Mouse (Mus musculus): Measurements from ENCODE around the gene Slc39a13.
"Not testable (repeated sequence)": the region's sequence is repeated elsewhere in the genome, so short reads cannot be mapped to it uniquely, and the experiment has no call there.

Gene Slc39a13

GRCm38 (mm10) chr2:91066455-91066854 lies 3.8 kb downstream of the Slc39a13 start:
- no peak for DNase-seq (ENCODE audit: low spot score in 2 of 2)

- DNase-seq (ENCODE audit: low spot score in 2 of 2): no peak
These were observed 4.7 kb downstream of the Slc39a13 start for GRCm38 (mm10) chr2:91065544-91065943.

GRCm38 (mm10) chr2:91064211-91064610 lies 6.0 kb downstream of the Slc39a13 start:
- no peak for DNase-seq (ENCODE audit: low spot score in 2 of 2)

- no peak for DNase-seq (ENCODE audit: low spot score in 2 of 2)
These were observed 7.2 kb downstream of the Slc39a13 start for GRCm38 (mm10) chr2:91062779-91063606.

GRCm38 (mm10) chr2:91061849-91062481 lies 8.3 kb downstream of the Slc39a13 start:
- peak in 1 of 2 experiments; percentile 64 for DNase-seq (ENCODE audit: low spot score in 2 of 2)

- no peak for DNase-seq (ENCODE audit: low spot score in 2 of 2)
These were observed 9.5 kb downstream of the Slc39a13 start for GRCm38 (mm10) chr2:91060544-91061355.

- DNase-seq (ENCODE audit: low spot score in 2 of 2): no peak
These were observed 10.8 kb downstream of the Slc39a13 start for GRCm38 (mm10) chr2:91059376-91059775.

GRCm38 (mm10) chr2:91058435-91058834 lies 11.8 kb downstream of the Slc39a13 start:
- no peak for DNase-seq (ENCODE audit: low spot score in 2 of 2)

- peak; percentile 96 to 97 for DNase-seq (ENCODE audit: low spot score in 2 of 2)
These were observed 16.3 kb downstream of the Slc39a13 start, which contains the start of gene Psmc3 for GRCm38 (mm10) chr2:91053934-91054382. Gene Psmc3 (plus strand): TSS chr2:91054009.

GRCm38 (mm10) chr2:91053181-91053933 lies 16.9 kb downstream of the Slc39a13 start:
- DNase-seq (ENCODE audit: low spot score in 2 of 2): no peak

GRCm38 (mm10) chr2:91052752-91053151 lies 17.5 kb downstream of the Slc39a13 start:
- no peak for DNase-seq (ENCODE audit: low spot score in 2 of 2)

- DNase-seq (ENCODE audit: low spot score in 2 of 2): no peak
These were observed 18.3 kb downstream of the Slc39a13 start for GRCm38 (mm10) chr2:91051917-91052316.

GRCm38 (mm10) chr2:91047359-91047758 lies 22.9 kb downstream of the Slc39a13 start:
- no peak for DNase-seq (ENCODE audit: low spot score in 2 of 2)

GRCm38 (mm10) chr2:91045805-91046204 lies 24.4 kb downstream of the Slc39a13 start:
- DNase-seq (ENCODE audit: low spot score in 2 of 2): not testable (repeated sequence)

- DNase-seq (ENCODE audit: low spot score in 2 of 2): no peak
These were observed 25.5 kb downstream of the Slc39a13 start for GRCm38 (mm10) chr2:91044727-91045126.

GRCm38 (mm10) chr2:91042651-91043398 lies 27.4 kb downstream of the Slc39a13 start:
- DNase-seq (ENCODE audit: low spot score in 2 of 2): no peak

- no peak for DNase-seq (ENCODE audit: low spot score in 2 of 2)
These were observed 28.4 kb downstream of the Slc39a13 start for GRCm38 (mm10) chr2:91041786-91042185.

- DNase-seq (ENCODE audit: low spot score in 2 of 2): no peak
These were observed 34.8 kb downstream of the Slc39a13 start, which contains the start of gene Rapsn for GRCm38 (mm10) chr2:91035385-91035784. Gene Rapsn (plus strand): TSS chr2:91035620.

- DNase-seq (ENCODE audit: low spot score in 2 of 2): no peak
These were observed 37.2 kb downstream of the Slc39a13 start for GRCm38 (mm10) chr2:91033000-91033399.

- no peak for DNase-seq (ENCODE audit: low spot score in 2 of 2)
These were observed 39.0 kb downstream of the Slc39a13 start for GRCm38 (mm10) chr2:91031216-91031615.

All from urinary bladder, postnatal 4 days (tissue).